Mouse (Mus musculus) liver, embryonic 16.5 days (tissue): ENCODE data around the gene Olfr1396. TPM values are rescaled to one million over a fixed set of nuclear protein-coding genes. Genes with fewer than 3 reads are reported as not detected.
"Not testable (repeated sequence)": the region's sequence is repeated elsewhere in the genome, so short reads cannot be mapped to it uniquely, and the experiment has no call there.

ENCODE experiments used
- ATAC-seq: fragments of 200-750 bp; cut with Nextera tagmentation; 2 replicates; pipeline ENCODE4 v1.8.0; 2017; ENCODE audit warnings: low read depth, mild to moderate bottlenecking, moderate number of reproducible peaks, moderate library complexity
- H3K27ac ChIP-seq: fragments of 300-500 bp; sonication (generic); 2 replicates; pipeline ENCODE4 v1.5.1; 2014; ENCODE audit warnings: mild to moderate bottlenecking, low read length
- H3K27me3 ChIP-seq: fragments of 300-500 bp; sonication (generic); 2 replicates; pipeline ENCODE4 v1.6.1; 2014; ENCODE audit warnings: low read depth, low read length, mixed read lengths; ENCODE audit not compliant: control insufficient read depth, insufficient read depth
- H3K36me3 ChIP-seq: fragments of 300-500 bp; sonication (generic); 2 replicates; pipeline ENCODE4 v1.6.1; 2014; ENCODE audit warnings: mild to moderate bottlenecking; ENCODE audit not compliant: control insufficient read depth, insufficient read depth
- H3K4me1 ChIP-seq: fragments of 300-500 bp; sonication (generic); 2 replicates; pipeline ENCODE4 v1.6.1; 2014; ENCODE audit warnings: low read depth, low read length, mixed read lengths; ENCODE audit not compliant: control insufficient read depth
- H3K4me2 ChIP-seq: fragments of 300-500 bp; sonication (generic); 2 replicates; pipeline ENCODE4 v1.6.1; 2014; ENCODE audit warnings: low read depth, low read length, mixed read lengths
- H3K4me3 ChIP-seq: fragments of 300-500 bp; sonication (generic); 2 replicates; pipeline ENCODE4 v1.5.1; 2014; ENCODE audit warnings: low read depth, mild to moderate bottlenecking, low read length
- H3K9ac ChIP-seq: fragments of 300-500 bp; sonication (generic); 2 replicates; pipeline ENCODE4 v1.6.1; 2014; ENCODE audit warnings: low read depth, low read length
- H3K9me3 ChIP-seq: fragments of 300-500 bp; sonication (generic); replicated peaks from 2 replicates; pipeline ENCODE4 v1.6.1; 2016; ENCODE audit warnings: low read length; ENCODE audit not compliant: control insufficient read depth
- WGBS: fragments of 180-500 bp; shearing (Covaris S2); extraction: QIAGEN DNeasy Blood & Tissue Kit; methylation state at CpG from one replicate; pipeline ENCODE4 v1.1.7; 2014; ENCODE audit not compliant: insufficient replicate concordance; 5-methylcytosine and 5-hydroxymethylcytosine counted together
- polyA plus RNA-seq: library from polyadenylated mRNA; unstranded; fragments of >200 nt; fragmentation: Nextera tagmentation; extraction: Ambion mirVana; gene quantifications from 2 replicates; pipeline ENCODE4 v1.2.1, GENCODE M21; 2015

Gene Olfr1396
- polyA plus RNA-seq, 1 experiment from 2014 or later = not detected

DNA sequence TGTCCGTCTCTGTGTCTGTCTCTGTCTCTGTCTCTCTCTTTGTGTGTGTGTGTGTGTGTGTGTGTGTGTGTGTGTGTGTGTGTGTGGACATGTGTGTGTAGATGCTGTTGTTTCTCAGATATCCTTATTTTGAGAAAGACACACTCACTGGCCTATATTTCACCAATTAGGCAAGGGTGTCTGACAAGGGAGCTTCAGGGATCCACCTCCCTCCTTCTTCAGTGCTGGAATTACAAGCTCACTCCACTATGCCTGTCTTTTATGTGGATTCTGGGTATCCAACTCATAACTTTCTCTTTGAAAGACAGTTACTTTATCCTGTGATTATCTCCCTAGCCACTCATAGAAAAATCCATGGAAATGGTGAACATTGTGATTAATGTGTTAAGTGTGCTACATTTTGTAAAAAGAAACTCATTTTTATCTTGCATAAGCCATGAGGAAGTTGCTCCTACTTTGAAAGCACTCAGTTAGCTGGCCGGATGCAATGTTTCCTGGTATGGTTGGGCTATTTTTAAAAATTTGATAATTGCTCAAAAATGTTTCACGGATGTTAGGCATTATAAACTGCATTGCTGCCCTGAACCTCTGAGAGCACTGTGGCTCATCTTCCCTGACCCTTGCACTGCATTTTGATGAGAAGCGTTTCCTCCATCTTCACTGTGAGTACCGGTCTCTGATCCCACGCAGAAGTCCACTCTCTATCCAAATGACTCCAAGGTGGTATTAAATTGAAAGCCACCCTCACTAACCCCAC lies 38.5 kb downstream of the Olfr1396 start, which contains the start of gene Ifi47:
TSS of gene Ifi47 (plus strand) at position 587 of the 757 bp plus-strand sequence.
- H3K4me1 ChIP-seq, H3K27me3 ChIP-seq, H3K36me3 ChIP-seq, H3K4me3 ChIP-seq, H3K9me3 ChIP-seq, H3K9ac ChIP-seq: not testable (repeated sequence)
- ATAC-seq = peak; percentile 27
- H3K27ac ChIP-seq = peak within 1 kb of the TSS; percentile 72
- H3K4me2 ChIP-seq = peak within 1 kb of the TSS; percentile 20
- WGBS = 25% methylated on average over 6 of the region's 6 CpGs

GRCm38 (mm10) chr11:49068358-49068757 lies 46.3 kb downstream of the Olfr1396 start:
- Histone ChIP-seq H3K36me3 (no peaks in the 10 kb centered on the region), H3K9me3 (no peaks in the 10 kb centered on the region), H3K27ac (no peak overlapping the region), H3K27me3 (no peaks in the 10 kb centered on the region), H3K9ac (no peak overlapping the region), H3K4me3 (no peak overlapping the region), H3K4me1 (no peaks in the 10 kb centered on the region), H3K4me2 (no peak overlapping the region)
- 24% methylated on average over 1 of the region's 1 CpGs for WGBS
- ATAC-seq = no peak

DNA sequence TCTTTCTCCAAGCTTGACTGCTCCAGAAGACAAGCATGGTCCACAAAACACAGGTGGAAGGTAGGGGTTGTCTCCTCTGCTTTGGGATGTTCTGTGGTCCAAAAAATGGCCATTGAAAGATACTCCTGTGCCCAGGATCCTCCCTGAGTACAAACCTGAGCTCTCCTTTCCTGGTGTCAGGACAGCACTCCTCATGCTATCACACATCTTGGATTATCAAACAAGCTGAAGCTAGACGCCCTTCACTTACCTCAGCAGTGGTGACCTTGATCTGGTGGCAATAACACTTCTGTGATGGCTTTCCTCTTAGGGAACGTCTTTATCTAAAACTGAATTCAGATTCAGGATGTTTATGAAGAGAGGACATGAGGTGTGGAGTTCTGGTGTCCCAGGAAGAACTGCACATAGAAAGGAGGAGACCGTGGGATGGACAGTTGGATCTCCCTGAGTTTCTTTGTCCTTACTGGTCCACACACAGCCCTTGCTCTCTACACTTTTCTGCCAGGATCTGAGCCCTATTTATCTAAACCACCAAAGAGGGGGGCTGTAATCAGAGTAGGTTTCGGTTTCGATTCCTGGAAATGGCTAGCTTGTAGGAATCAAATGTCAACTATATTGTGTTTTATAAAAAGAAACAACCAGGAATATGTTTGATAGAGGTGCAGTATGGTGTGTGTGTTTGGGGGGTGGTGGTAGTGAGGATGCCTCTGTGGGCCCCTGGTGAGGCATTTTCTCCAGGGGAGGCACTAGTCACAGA lies 50.8 kb downstream of the Olfr1396 start, which contains the start of gene Tgtp2:
TSS of gene Tgtp2 (minus strand) at position 494 of the 757 bp plus-strand sequence.
- 41% methylated on average over 5 of the region's 5 CpGs for WGBS
- H3K4me1 ChIP-seq = not testable (repeated sequence)

GRCm38 (mm10) chr11:49061865-49062264 lies 52.8 kb downstream of the Olfr1396 start:
- H3K9me3 ChIP-seq, H3K4me1 ChIP-seq, ATAC-seq, H3K27me3 ChIP-seq, H3K4me2 ChIP-seq, H3K36me3 ChIP-seq, H3K9ac ChIP-seq, H3K4me3 ChIP-seq, H3K27ac ChIP-seq: not testable (repeated sequence)
- WGBS = 23% methylated on average over 2 of the region's 2 CpGs

More for the DNA sequence above, 50.8 kb downstream of the Olfr1396 start, which contains the start of gene Tgtp2:
- H3K9ac ChIP-seq, H3K4me2 ChIP-seq, H3K4me3 ChIP-seq, H3K27me3 ChIP-seq, H3K36me3 ChIP-seq, ATAC-seq, H3K27ac ChIP-seq, H3K9me3 ChIP-seq: not testable (repeated sequence)

DNA sequence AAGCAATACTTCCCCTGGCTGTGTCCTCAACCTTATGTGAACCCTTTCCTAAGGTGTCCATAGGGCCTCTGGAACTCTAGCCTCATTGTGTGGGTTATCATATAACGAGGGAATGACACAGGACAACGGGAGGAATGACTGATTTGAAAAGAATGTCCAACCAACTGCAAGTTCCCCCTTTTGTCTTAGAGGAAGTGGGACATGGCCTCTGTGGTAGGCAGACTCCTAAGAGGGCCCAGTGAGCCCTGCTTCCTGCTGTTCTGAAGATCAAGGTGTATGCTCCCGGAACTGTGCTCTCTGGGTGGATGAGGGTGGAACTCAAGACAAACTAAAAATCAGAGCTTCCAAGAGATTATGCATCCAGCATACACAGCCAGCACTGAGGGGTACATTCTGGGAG lies 54.6 kb downstream of the Olfr1396 start:
- H3K4me2 ChIP-seq, H3K9me3 ChIP-seq, H3K27me3 ChIP-seq, H3K27ac ChIP-seq, H3K9ac ChIP-seq, ATAC-seq, H3K4me1 ChIP-seq, H3K4me3 ChIP-seq, H3K36me3 ChIP-seq: not testable (repeated sequence)
- WGBS = 24% methylated on average over 2 of the region's 3 CpGs

Other genes starting within 250 kb of the Olfr1396 start
- 18.9 and 20.6 TPM in 2 replicates for gene Irgm1, start 243.2 kb downstream of the Olfr1396 start, polyA plus RNA-seq
- 0.37 and 0.45 TPM in 2 replicates for gene Gm5431, start 212.7 kb downstream of the Olfr1396 start, polyA plus RNA-seq
- gene Psme2b, start 168.7 kb downstream of the Olfr1396 start, polyA plus RNA-seq = 2.5 and 3.1 TPM in 2 replicates
- 0.06 and 0.07 TPM in 2 replicates for gene Olfr56, start 136.0 kb downstream of the Olfr1396 start, polyA plus RNA-seq
- 1.1 and 1.4 TPM in 2 replicates for gene 9930111J21Rik1, start 135.5 kb downstream of the Olfr1396 start, polyA plus RNA-seq
- gene Gm12185, start 122.6 kb downstream of the Olfr1396 start, polyA plus RNA-seq = 0.02 TPM in 1 of 2 replicates, not detected in the other
- 0.89 and 1.8 TPM in 2 replicates for gene Tgtp1, start 120.7 kb downstream of the Olfr1396 start, polyA plus RNA-seq
- gene 9930111J21Rik2, start 63.6 kb downstream of the Olfr1396 start, polyA plus RNA-seq = 1.3 and 1.5 TPM in 2 replicates
- gene Tgtp2, start 50.7 kb downstream of the Olfr1396 start, polyA plus RNA-seq = 0.35 and 0.57 TPM in 2 replicates
- gene Ifi47, start 38.3 kb downstream of the Olfr1396 start, polyA plus RNA-seq = 7.0 and 7.9 TPM in 2 replicates
- gene Olfr1395, start 27.4 kb upstream of the Olfr1396 start, polyA plus RNA-seq = not detected in 2 replicates
- not detected in 2 replicates for gene Olfr1394, start 39.5 kb upstream of the Olfr1396 start, polyA plus RNA-seq
- 1.3 and 1.4 TPM in 2 replicates for gene Btnl9, start 72.3 kb upstream of the Olfr1396 start, polyA plus RNA-seq
- gene Zfp62, start 88.4 kb upstream of the Olfr1396 start, polyA plus RNA-seq = 11.1 and 11.7 TPM in 2 replicates
- 41.5 TPM in 2 replicates for gene Mgat1, start 129.3 kb upstream of the Olfr1396 start, polyA plus RNA-seq
- 0.06 TPM in 1 of 2 replicates, not detected in the other for gene Olfr1393, start 163.4 kb upstream of the Olfr1396 start, polyA plus RNA-seq
- not detected in 2 replicates for gene Olfr1392, start 170.4 kb upstream of the Olfr1396 start, polyA plus RNA-seq
- gene Olfr10, start 189.9 kb upstream of the Olfr1396 start, polyA plus RNA-seq = not detected in 2 replicates
- not detected in 2 replicates for gene Olfr1391, start 207.9 kb upstream of the Olfr1396 start, polyA plus RNA-seq
- gene Olfr1390, start 220.3 kb upstream of the Olfr1396 start, polyA plus RNA-seq = not detected in 2 replicates